Mouse (Mus musculus) ovary, adult 10 weeks (tissue): ENCODE data around the gene Olfr1375. TPM values are rescaled to one million over a fixed set of nuclear protein-coding genes. Genes with fewer than 3 reads are reported as not detected.

Source experiments
- polyA plus RNA-seq: library from polyadenylated mRNA; stranded (reverse); fragments of 350-450 nt; fragmentation: Illumina TruSeq; extraction: RNeasy Lipid Tissue Mini Kit (QIAGEN cat#74804); gene quantifications from one replicate; pipeline ENCODE4 v1.2.3, GENCODE M21; 2014

Olfr1375 gene
- not detected for polyA plus RNA-seq

DNA sequence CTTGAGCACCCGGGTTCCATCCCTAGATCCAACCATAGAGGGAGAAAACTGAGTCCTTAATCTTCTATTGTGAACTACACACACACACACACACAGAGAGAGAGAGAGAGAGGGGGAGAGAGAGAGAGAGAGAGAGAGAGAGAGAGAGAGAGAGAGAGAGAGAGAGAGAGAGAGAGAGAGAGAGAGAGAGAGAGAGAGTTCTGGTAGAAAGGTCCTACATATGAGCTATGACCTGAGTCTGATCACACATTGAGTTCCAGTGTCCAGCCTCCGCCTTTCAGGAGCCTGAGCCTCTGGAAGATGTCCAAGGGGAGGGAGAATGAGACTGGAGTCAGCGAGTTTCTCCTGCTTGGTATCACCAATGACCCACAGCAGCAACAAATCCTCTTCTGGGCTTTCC, at the start of gene Olfr1375:
Gene Olfr1375 (plus strand): TSS at position 301 of the 400 bp plus-strand sequence.

DNA sequence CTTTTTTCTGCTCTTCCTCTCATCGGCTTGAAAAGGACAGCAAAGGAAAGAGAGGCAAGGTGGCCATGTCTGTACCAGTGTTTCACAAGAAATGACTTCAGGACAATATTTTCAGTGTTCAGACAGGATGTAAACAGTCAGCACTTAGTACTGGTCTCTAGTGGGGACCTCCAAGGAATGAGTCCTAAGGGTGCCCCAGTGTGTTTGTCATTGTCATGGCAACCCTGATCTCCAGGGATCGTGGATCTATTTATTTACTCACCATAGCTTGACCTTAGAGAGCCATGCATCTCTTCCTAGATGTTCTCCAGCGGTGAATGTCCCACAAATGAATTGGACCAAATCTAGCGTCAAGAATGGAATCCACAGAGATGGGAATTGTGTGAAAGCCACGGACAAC, 44.6 kb upstream of the Olfr1375 start, which contains the start of gene Olfr51:
Gene Olfr51 (plus strand): TSS at position 301 of the 400 bp plus-strand sequence.

DNA sequence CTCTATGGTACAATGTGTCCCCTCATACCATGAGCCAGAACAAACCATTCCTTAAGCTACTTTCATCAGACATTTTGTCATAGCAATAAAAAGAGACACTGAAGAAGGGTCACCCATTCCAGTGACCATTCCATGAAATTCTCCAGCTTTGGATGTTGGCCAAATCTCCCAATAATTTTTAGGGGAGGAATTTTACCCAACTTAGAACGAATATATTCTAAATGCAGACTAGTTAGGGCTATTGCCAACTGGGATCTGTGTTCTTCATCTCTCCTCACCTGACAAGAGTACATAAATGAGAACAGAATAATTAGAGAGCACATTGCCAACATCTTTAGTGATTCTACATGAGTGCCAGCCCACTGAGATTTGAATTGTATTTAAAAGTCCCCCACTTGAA, 34.0 kb upstream of the Olfr1375 start, which contains the start of gene Olfr54:
Gene Olfr54 (plus strand): TSS at position 301 of the 400 bp plus-strand sequence.

DNA sequence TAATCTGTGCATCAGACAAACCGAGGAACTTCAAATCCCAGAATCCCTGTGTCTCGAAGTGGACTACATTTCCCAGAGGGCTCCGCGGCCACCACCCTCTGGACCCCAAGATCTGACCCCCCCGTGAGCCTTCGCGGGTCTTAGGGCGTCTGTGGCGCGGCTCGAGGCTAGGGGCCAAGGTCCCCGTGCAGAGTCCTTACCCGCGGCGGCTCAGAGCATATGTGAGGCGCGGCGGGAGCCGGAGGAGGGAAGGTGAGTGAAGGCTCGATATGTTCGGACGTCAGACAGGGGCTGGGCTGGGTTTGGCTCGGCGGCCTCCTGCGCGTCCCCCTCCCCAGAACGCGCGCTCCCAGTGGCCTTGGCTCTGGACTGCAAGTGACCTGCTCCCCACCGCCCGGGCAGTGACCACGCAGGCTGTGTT, 11.3 kb downstream of the Olfr1375 start, which contains the start of gene Zfp354a:
Gene Zfp354a (plus strand): TSS at position 107 of the 421 bp plus-strand sequence.

Other genes starting within 250 kb of the Olfr1375 start
- gene Zfp354c, start 220.4 kb upstream of the Olfr1375 start, polyA plus RNA-seq: 49.8 TPM
- gene Zfp879, start 206.6 kb upstream of the Olfr1375 start, polyA plus RNA-seq: 1.9 TPM
- not detected for gene Grm6, start 197.4 kb upstream of the Olfr1375 start, polyA plus RNA-seq
- 6.3 TPM for gene Zfp454, start 160.5 kb upstream of the Olfr1375 start, polyA plus RNA-seq
- 35.4 TPM for gene Zfp2, start 131.9 kb upstream of the Olfr1375 start, polyA plus RNA-seq
- 8.4 TPM for gene Zfp354b, start 116.5 kb upstream of the Olfr1375 start, polyA plus RNA-seq
- gene 4933414I15Rik, start 104.3 kb upstream of the Olfr1375 start, polyA plus RNA-seq: not detected
- not detected for gene Prop1, start 94.3 kb upstream of the Olfr1375 start, polyA plus RNA-seq
- not detected for gene Olfr1378, start 81.6 kb upstream of the Olfr1375 start, polyA plus RNA-seq
- gene Olfr1377, start 66.1 kb upstream of the Olfr1375 start, polyA plus RNA-seq: not detected
- not detected for gene Olfr51, start 44.5 kb upstream of the Olfr1375 start, polyA plus RNA-seq
- gene Olfr54, start 33.9 kb upstream of the Olfr1375 start, polyA plus RNA-seq: not detected
- 24.9 TPM for gene Zfp354a, start 11.1 kb downstream of the Olfr1375 start, polyA plus RNA-seq
- not detected for gene Gm12569, start 172.4 kb downstream of the Olfr1375 start, polyA plus RNA-seq
- gene Clk4, start 213.6 kb downstream of the Olfr1375 start, polyA plus RNA-seq: 146 TPM
- gene BC049762, start 214.9 kb downstream of the Olfr1375 start, polyA plus RNA-seq: not detected
- 2.1 TPM for gene Col23a1, start 241.8 kb downstream of the Olfr1375 start, polyA plus RNA-seq